ENCODE assay signal across 1 mouse cellular context in the genomic region with DNA sequence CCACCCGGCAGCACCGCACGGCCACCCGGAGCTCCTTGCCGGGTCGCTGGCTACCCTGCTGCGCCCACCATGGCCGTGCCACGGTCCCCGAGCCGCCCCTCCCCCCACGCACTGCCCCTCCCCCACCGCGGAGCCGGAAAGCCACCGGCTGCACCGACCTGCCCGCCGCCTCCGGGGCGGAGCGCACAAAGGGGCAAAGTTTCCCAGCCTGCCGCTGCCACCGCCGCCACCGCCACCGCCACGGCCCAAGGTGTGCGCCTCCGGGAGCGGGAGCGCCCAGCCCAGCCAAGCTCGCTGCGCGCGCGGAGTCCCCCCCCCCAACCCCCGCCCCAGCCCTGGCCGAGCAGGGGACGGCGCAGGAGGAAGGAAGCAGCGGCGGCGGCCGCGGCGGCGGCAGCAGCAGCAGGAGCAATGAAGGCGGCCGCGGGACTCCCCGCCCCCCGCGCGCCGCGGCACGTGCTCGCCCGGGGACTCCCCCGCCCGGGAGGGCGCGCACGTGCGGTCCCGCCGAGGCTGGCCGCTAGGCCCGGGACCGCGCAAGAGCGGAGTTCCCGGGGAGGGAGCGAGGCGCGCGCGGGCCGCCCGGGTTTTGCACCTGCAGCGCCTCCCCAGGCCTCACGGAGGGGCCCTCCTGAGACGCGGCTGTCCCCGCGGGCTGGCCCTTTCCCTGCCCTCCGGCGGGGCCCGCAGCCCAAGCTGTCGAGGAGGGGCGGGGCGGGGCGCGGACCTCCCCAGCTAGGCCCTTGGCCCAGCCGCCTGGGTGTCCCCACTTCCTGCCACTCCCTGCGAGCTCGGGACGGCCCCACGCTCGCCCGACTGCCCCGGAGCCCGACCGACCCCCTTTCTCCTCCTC.
TF ChIP-seq lines count a peak whose summit lies in the region.

No protein-coding gene starts in this region.

TF ChIP-seq in C2C12, 6 proteins besides CTCF, POLR2A, EP300 and RAD21:
- TF ChIP-seq MYOD1 (IDR thresholded peaks at IDR 0.05; ENCODE audit: control insufficient read depth, insufficient read length, low read depth) (no peak), FOSL1 (IDR thresholded peaks at IDR 0.05; ENCODE audit: insufficient read depth, low read length, poor library complexity, severe bottlenecking) (no peak), MAX (IDR thresholded peaks at IDR 0.05) (peak; percentile 66)
